Mouse (Mus musculus) CD4-positive helper T cell, adult 2 months (primary cell): ENCODE results near the gene Etfdh.

Experiments used
- DNase-seq: peaks from one replicate; pipeline ENCODE4 v3.0.0-alpha.2; 2012; ENCODE audit warnings: low read depth, missing footprints, low spot score

Etfdh gene

DNA sequence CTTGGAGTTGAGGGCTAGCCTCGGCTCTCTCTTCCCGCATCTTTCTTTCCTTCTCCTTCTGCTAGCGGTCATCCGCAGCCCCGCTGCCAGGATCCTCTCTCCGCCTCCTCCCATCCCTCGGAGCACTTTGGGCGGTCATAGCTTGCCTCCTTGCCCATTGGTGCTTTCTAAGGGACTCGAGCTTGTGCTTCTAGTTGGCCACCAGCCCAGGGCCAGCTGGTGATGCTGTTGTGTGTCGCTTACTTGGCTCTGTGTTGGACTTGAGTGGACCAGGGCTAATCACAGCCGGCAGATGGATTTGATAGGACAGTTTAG is at the start of gene Etfdh:
TSS of gene Etfdh (minus strand) at position 85 of the 315 bp plus-strand sequence.
- DNase-seq, result no peak

DNA sequence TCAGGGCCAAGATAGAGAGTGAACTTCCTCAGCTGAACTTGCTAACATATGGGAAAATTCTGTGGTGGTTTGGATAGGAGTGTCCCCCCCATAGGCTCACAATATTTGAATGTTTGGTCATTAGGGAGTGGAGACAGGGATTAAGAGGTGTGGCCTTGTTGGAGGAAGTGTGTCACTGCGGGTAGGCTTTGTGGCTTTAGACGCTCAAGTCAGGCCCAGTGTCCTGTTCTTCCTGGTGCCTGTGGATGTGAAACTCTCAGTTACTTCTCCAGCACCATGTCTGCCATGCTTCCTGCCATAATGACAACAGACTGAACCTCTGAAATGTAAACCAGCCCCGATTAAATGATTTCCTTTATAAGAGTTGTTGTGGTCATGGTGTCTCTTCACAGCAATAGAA is 47.1 kb upstream of the Etfdh start:
- no peak for DNase-seq

DNA sequence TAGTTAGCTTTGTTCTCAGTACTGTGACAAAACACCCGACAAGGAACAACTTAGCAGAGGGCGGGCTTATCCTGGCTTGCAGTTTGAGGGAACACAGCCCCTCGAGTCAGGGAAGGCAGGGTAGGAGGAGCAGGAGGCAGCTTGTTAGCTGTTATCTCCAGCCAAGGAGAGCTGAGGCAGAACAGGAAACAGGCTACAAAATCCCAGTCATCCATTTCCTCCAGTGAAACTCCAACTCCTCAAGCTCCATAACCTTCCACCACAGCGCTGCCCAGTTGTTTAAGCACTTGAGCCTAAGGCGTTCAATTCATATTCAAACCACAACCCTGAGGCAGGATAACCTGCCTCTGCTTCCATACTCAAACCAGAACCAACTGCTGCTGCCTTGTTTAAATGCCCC is 45.3 kb upstream of the Etfdh start:
- DNase-seq, result no peak

DNA sequence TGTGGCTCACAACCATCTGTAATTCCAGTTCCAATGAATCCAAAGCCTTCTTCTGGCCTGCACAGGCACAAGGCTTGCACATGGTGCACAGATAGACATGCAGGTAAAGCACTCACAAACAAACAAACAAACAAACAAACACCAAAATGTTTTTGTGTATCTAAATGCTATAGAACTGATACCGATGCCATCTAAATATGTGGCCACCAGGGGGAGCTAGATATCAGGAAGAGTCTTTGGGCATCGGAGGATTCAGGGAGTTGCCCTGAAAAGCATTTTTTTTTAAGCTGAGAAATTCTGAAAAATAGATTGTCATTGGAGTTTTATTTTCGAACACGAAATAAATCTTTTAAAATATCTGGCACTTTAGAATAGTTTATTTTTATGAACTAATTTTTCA is 43.8 kb upstream of the Etfdh start:
- DNase-seq, result peak; percentile 43

DNA sequence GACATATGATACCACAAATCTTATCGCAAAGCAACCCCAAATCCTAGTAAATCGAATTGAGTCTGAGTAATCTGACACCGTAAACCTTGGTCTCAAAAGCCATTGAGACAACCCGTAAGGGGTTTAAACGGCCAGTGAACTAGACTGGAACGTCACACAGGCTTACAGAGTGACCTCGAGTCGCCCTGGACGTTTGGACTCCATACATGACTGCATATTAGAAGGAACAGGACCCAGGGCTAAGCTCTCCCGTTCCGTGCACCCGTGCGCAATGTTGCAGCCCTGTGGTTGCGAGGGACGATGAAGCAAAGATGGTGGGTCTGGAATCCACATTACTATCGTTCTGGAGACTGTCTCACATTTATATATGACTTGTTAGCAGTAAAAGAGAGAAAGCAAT is 42.9 kb upstream of the Etfdh start:
- no peak for DNase-seq

DNA sequence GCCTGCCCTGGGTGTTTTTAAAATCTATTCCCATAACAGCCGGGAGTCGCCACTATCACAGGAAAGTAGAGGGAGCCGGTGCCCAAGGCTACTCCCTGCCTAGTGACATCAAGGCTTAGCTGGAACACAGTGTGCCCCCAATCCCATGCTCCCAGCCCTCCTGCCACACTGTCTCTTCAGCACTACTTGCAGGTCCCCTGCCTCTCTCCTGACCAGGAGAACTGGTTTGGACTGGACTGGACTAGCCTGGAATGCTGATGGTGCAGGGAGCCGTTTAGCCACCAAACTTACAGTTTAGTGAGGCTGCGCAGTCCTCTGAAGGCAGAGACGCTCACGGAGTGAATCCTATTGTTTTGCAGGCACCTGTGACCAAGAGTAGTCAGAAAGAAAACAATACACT is 41.3 kb upstream of the Etfdh start:
- no peak for DNase-seq

DNA sequence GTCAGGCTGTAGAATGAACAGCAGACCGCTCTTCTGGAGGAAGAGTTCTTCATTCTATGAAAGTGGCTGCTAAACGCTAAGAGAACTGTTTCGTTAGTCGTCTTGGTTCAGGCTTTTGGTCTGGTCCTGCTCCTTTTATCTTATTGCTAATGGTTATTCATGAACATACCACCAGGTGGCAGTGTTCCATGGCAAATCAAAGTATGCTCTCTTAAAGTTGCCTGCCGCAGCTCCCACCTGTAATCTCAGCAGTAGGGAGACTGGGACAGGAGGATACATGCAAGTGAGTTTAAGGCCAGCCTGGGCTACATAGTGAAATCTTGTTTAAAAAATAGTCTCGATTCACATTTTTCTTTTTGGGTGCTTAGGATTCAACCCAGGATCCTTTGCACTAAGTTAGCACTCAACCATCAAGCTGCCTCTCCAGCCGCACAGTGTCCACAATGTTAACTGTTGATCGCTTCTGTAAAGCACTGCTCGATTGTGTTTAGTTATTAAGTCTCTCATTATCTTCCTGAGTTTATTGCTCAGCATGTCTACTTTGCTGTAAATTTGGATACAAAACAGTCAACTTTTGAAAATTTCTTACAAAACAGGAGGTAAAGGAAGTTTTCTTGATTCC is 35.6 kb upstream of the Etfdh start:
- DNase-seq, result peak; percentile 57

DNA sequence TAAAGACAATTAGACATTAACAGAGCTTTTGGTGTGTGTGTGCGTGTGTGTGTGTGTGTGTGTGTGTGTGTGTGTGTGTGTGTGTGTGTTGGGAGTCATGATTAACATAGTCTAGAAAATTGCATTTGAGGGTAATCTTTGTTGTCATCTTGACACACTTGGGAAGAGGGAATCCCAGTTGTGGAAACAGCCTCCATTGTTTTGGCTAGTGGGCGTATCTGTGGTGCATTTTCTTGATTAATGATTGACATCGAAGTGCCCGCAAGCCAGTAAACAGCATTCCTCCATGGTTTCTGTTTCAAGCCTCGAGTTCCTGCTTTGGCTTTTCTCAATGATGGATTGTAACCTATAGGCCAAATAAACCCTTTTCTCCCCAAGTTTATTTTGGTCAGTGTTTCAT is 27.4 kb upstream of the Etfdh start:
- no peak for DNase-seq

DNA sequence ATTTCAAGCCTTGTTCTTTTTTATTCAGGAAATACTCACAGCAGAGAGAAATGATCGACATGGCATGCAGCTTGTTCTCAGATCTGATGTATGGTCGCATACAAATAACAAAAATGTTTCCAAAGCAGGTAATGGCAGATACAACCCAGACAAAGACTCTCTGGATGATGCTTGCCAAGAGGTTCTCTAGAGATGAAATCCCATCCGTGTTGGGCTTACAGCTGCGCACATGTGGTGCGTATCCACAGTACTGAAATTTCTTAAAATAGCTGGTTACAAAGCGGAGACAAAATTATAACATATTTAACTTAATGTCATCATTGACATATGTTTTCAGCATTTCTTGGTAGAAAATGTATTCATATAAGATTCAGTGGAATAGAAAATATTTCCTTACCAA is 22.8 kb upstream of the Etfdh start:
- no peak for DNase-seq

DNA sequence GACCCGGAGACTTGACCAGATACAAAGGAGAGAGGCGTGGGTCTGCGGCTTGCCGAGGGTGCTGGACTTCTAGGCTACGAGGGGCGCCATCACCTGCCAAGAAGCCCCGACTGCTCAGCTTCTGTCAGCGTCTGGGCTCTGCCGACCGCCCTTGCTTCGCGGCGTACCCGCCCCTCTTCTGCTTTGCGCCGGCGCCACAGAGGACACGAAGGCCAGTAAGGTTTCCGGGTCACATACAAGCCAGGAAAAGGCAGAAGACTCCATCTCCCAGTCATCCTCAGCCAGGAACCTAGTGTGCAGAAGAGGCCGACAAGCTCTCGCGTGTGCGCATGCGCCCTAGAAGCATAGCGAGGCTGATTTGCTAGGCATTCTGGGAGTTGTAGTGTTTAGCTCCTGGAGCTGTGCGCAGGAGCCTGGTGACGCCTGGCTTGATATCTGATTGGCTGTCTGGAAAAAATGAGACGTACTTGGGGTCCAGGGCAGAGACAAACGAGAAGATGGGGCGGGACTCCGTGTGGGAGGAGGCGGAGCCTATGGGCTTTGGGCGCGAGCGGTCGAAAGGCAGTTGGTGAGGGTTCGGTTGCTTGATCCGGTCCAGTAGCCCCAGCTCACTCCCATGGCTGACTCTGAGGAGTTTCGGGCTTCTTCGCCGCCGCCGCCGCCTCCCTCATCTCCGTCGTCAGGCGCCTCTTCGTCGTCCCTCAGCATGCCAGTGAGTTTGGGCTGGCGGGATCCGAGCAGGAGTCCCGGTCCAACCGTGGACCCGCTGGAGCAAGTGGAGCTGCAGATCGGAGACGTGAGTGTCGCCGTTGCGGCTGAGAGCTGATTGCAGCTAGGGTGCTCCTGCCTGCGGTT is 512 bp downstream of the Etfdh start, which contains the start of gene 4930579G24Rik:
TSS of gene 4930579G24Rik (plus strand) at position 519 of the 855 bp plus-strand sequence.
- peak; percentile 100 for DNase-seq

DNA sequence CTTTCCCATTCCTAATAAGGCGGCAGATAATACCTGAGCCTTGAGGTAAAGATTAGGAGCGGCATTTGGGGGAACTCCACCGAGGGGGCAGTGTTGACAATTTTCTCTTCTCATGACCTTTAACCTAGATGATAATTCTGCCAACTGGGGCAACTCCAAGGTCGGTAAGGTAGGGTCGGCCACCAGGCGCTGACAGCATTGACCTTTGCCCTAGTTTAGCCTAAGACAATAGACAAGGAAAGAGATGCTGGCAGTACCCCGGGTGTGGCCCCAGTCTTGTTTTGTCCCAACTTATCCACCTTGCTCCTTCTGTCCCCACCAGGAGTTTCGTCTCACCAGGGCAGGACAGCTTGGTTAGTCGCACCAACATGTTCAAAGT is 1.1 kb downstream of the Etfdh start:
- peak; percentile 62 for DNase-seq

DNA sequence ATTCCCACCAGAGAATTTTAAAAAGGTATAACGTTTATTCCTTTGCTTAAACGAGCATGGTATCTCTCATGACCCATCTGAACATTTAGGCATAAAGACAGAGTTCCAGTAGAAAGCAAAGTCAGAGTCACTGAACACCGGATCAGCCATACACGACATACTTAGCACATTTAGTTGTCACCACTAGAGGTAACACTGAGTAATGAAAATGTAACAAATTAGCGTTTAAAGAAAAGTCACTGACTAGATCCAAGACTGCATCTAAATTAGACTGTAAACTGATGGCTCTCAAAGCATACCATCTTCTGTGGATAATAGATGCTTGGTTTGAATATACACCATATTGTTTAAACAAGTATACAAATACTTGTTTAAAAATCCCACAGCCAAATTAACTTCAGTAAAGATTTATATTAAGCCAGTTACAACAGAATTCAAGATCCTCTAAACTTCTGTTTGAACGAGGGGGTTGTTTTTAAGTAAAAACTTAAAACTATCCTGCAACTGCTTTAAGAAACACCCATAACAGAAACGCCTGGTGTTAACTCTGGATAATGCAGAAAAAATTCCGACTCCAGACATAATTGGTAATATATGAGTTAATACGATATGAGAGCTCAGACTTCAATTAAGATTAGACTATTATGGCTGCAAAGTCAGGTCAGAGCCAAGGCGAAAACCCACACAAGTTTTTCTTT is 1.7 kb downstream of the Etfdh start:
- peak; percentile 35 for DNase-seq

DNA sequence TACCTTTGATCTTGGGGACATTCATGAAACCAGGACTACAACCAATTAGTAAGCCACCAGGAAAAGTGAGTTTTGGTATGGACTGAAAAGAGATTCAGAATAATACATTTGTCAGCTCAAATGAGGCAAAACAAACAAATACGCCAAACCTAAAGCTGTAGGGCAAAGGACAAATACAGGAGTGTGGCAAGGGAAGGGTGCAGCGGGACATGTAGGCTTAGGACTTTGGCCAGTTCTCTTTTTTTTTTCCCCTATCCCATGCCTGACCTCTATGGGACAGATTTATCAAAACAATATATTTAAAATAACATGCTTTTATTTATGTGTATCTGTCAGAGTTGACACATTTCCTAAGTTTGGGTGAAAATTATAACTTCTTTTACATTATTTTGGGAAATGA is 19.4 kb downstream of the Etfdh start:
- DNase-seq, result no peak

DNA sequence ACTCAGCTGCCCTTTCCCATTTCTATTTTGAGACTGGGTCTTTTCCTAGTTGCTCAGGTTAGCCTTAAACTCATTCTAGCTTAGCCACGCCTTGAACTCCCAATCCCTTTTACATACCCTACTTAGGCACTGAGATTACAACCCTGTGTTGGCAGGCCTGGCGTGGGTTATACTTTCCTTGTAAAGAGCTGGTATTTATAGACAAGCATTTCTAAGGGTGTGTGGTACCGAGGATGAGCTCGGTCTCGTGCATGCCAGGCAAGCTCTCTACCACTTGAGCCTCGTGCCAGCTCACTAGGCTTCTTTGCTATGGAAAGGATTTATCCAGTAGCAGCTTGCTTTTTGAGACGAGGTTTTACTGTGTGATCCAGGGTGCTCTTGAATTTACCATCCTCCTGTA is 33.8 kb downstream of the Etfdh start:
- DNase-seq, result no peak

DNA sequence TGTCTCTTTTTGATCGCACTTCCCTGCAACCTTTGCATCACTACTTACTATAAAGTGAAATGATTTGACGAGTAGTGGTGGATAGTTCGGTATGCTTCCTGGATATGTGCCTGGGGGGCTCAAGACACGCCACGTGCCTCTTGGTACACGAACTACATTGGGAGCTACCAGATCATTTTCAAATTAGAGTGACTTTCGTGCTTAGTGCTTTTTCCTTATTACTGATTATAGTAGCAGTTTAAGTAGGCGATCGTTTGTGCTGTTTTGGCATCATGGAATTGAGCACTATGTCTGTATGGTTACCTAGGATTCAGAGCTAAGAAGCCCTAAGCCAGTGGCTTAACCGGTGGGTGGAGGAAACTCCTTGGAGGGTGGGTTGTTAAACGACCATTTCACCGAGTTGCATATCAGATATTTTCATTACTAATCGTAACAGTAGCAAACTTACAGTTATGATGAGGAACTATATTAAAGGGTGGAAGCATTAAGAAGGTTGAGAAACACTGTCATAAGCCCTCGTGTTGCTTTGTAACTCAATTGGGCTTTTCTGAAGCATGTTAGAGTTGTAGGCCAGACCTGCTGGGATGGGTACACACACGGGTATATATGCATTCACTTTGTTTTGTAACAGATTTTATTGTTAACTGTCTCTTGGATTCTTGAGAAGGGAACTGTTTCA is 37.4 kb downstream of the Etfdh start:
- DNase-seq, result no peak

DNA sequence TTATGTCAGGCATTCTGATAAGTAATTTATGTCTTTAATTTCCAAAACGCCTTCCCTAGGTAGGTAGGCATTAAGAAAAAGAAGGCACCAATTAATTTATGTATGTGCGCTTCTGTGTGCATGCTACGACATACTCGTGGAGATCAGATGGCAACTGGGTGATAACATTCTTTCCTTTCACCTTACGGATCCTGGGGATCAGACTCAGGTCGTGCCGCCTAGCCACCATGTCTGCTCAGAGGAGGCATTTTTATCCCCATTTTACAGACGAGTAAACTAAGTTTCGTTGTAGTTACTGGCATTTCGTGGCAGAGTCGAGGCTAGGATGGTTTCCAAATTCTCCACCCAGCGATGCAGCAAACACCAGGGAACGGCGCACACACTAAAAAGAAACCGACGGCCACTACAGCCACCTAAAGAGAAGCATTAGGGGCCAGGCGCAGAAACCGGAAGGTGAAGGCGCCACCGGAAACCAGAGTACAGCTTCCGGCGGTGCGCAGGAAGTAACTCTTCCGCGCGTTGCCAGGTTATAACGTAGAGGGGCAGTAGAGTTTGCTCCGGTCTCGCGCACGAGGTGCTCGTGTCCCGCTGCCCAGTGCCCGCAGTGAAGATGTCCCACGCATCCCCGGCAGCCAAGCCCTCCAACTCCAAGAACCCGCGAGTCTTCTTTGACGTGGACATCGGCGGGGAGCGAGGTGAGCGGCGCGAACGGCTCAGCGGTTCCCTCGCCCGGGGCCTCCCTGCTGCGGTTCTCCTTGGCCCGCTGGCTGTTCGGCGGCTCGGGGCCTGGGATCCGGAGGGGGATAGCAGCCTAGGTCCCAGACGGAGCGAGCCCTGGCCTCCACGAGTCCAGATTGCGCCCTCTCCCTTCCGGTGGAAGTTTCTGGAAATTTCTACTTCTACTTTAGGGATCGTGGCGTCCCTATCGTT is 38.2 kb downstream of the Etfdh start, which contains the start of gene Ppid:
TSS of gene Ppid (plus strand) at position 480 of the 930 bp plus-strand sequence.
- peak; percentile 90 for DNase-seq

DNA sequence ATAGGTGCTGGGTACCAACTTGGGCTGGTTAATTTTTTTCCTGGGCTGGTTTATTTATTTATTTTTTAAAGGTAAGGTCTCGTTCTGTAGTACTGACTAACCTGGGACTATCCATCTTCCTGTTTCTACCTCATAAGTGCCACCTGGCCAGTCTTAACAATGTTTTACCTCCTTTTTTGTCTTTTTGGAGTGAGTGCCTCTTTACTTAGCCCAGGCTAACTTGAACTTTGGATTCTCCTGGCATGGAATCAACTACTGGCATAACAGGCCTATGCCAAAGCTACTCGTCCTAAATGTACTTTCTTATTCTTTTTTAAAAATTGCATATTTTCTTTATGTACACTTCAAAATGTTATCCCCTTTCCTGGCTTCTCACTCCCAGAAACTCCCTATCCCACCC is 39.6 kb downstream of the Etfdh start:
- DNase-seq, result no peak

DNA sequence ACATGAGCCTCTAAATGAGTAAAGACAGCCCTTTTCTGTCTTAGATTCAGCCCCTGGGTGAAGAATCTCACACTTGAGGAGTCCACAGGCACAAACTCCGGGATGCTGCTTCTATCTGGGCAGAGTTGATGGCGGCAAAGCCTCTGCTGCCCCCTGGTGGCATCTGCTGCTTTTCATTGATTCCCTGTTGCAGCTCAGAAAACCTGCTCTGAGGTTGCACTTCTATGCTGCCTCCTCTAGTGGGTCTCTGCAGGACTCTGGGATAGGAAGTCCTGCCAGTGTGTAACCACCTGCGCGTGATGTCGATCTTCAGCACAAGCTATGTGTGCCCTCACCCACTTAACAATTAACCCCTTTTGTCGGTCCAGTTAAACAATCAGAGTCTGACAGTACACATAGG is 42.5 kb downstream of the Etfdh start:
- DNase-seq, result peak; percentile 88

DNA sequence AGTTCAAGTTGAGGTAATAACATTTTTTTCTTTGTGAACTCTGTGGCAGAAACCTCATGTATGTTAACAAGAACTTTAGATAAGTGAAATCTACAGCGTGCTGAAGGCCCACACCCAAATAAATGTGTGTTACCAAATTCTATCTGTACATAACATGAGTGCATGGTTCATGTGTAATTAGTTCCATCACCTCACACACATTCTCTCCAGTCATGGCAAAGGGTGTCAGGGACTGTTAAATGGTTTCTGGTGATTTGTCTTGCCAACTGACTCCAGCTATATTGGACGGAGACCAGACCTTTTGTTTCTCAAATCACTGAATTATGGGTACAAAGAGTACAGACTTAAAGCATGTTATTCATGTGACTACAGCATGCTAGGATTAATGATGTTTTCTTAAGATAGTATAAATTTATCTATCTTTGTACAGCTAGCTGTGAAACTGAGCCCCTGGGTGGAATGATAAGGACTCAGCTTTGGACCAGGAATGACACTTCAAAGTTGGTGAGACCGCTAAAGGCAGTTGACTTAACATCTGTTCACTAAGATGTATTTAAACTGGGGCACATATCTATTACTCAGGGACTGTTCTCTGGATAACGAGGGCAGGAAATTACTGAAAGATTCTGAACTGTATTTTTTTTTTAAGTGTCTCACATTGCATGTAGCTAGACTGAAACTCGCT is 49.3 kb downstream of the Etfdh start:
- no peak for DNase-seq

DNA sequence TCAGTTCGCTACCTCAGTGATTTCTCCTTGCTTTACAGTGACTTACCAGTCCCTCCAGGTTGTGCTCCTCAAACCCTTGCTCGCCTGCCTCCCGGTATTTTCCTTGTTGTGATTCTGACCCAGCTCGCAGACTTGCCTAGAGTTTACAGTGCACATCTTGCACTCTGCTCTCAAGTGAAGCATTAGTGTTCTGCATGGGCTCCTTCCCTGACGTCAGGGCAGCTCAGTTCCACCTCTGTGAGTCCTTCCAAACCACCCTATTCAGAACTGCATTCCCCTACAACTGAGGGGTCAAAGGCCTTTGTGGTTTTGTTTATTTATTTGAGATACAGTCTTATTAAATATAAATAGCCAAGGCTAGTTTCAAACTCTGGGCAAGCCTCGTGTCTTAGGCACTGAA is 51.1 kb downstream of the Etfdh start:
- DNase-seq, result no peak
